Mouse (Mus musculus) midbrain, embryonic 15.5 days (tissue): Measurements from ENCODE around the gene Arl15. TPM values are rescaled to one million over a fixed set of nuclear protein-coding genes. Genes with fewer than 3 reads are reported as not detected.
A peak's percentile ranks its signal among the peaks of the same experiment; 100 is the strongest.

Source experiments
- ATAC-seq: fragments of 200-750 bp; cut with Nextera tagmentation; replicated peaks from 2 replicates; pipeline ENCODE4 v1.8.0; 2017; ENCODE audit warnings: moderate TSS enrichment
- H3K27ac ChIP-seq: fragments of 300-500 bp; sonication (generic); 2 replicates; pipeline ENCODE4 v1.5.1; 2015; ENCODE audit warnings: mild to moderate bottlenecking, inconsistent platforms
- H3K27me3 ChIP-seq: fragments of 300-500 bp; sonication (generic); replicated peaks from 2 replicates; pipeline ENCODE4 v1.6.1; 2015; ENCODE audit warnings: inconsistent platforms
- H3K36me3 ChIP-seq: fragments of 300-500 bp; sonication (generic); replicated peaks from 2 replicates; pipeline ENCODE4 v1.6.1; 2015; ENCODE audit warnings: inconsistent platforms
- H3K4me1 ChIP-seq: fragments of 300-500 bp; sonication (generic); 2 replicates; pipeline ENCODE4 v1.6.1; 2015; ENCODE audit warnings: inconsistent platforms
- H3K4me2 ChIP-seq: fragments of 300-500 bp; sonication (generic); 2 replicates; pipeline ENCODE4 v1.6.1; 2015; ENCODE audit warnings: inconsistent platforms, mild to moderate bottlenecking, moderate library complexity
- H3K4me3 ChIP-seq: fragments of 300-500 bp; sonication (generic); 2 replicates; pipeline ENCODE4 v1.5.1; 2015; ENCODE audit warnings: mild to moderate bottlenecking, inconsistent platforms
- H3K9ac ChIP-seq: fragments of 300-500 bp; sonication (generic); 2 replicates; pipeline ENCODE4 v1.6.1; 2015; ENCODE audit warnings: mild to moderate bottlenecking, inconsistent platforms
- H3K9me3 ChIP-seq: fragments of 300-500 bp; sonication (generic); 2 replicates; pipeline ENCODE4 v1.6.1; 2016; ENCODE audit warnings: inconsistent platforms
- WGBS: fragments of 180-500 bp; shearing (Covaris S2); methylation state at CpG from one replicate; pipeline ENCODE4 v1.1.7; 2015; ENCODE audit warnings: mixed read lengths; 5-methylcytosine and 5-hydroxymethylcytosine counted together
- polyA plus RNA-seq: library from polyadenylated mRNA; unstranded; fragments of >200 nt; fragmentation: Nextera tagmentation; extraction: Ambion mirVana; gene quantifications from 2 replicates; pipeline ENCODE4 v1.2.1, GENCODE M21; 2015

The Arl15 gene
- polyA plus RNA-seq, 1 experiment from 2014 or later = 18.5 TPM

DNA sequence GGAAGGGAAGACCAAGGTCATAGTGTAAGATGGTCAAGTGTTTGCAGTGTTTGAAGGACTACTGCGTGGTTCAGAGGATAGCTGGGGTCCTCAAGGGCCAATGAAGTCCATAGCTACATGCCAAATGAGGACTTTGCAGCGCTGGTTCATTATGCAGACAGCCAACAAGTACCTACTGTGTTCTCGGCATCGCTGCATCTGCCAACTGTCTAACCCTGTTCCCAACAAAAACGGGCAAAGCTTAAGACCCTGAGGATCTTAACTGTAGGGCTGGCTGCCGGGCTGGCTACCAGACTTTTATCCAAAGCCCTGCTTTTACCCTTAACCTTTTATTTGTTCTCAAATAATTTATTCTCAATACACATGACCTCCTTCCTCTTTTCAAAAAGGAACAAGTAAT, 123.1 kb downstream of the Arl15 start:
- Histone ChIP-seq H3K27ac (peak overlapping the region; percentile 53), H3K27me3 (no peaks in the 10 kb centered on the region), H3K9me3 (no peaks in the 10 kb centered on the region), H3K9ac (no peak overlapping the region), H3K4me2 (peak overlapping the region; percentile 35), H3K36me3 (no peaks in the 10 kb centered on the region), H3K4me3 (no peak overlapping the region), H3K4me1 (peaks cover 26% of the 10 kb centered on the region)
- ATAC-seq = peak; percentile 56
- WGBS = 35% methylated on average over 6 of the region's 6 CpGs

DNA sequence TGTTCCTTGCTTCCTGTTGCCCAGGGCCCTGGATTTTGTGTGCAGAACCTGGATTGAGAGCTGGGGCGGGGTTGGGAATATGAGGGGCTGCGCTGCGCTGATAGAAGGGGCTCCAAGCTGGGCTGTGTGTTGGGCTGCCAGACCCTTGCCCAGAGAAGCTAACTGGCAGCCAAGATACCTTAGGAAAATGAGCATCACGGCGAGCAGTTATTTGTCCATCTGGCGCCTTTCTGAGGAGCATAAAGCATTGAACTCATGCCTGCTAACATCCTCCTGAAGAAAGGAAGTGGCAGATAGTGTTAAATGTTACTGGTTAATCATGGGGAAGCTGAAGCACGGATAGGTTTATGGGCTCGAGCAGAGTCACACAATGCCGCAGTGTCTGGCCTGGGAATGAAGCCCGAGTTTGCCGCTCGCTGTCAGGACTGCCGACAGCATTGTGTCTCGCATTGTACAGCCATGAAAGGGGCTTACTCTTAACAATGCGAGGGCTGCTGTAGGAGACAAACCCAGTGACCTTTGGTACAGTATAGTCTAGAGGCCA, 123.6 kb downstream of the Arl15 start:
- Histone ChIP-seq H3K36me3 (no peaks in the 10 kb centered on the region), H3K4me2 (peak overlapping the region; percentile 35), H3K27me3 (no peaks in the 10 kb centered on the region), H3K4me3 (0 out of 2 replicates have a peak overlapping the region, but pooled peaks have one; percentile 1), H3K9me3 (no peaks in the 10 kb centered on the region), H3K4me1 (peaks cover 26% of the 10 kb centered on the region), H3K27ac (peak overlapping the region; percentile 53), H3K9ac (no peak overlapping the region)
- WGBS = 14% methylated on average over 15 of the region's 15 CpGs
- ATAC-seq = peak; percentile 80

DNA sequence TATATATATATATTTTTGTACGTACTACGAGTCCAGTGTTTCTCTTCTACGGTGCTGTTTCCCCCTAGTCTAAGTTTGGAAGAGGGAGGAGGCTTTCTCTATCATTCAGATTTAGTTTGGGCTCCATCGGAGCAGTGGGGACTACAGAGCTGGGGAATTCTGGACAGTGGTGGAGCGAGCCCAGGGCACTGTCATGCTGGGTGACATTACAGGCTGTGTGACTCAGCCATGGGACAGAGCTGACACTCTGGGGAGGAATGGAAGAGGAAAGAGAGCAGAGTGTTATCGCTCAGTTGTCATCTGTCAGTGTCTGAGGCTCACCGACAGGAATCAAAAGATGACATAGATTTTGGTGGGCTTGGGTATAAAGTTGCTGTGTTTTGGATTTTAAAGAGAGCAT, 124.4 kb downstream of the Arl15 start:
- 50% methylated on average over 7 of the region's 7 CpGs for WGBS
- peaks cover 26% of the 10 kb centered on the region for H3K4me1 ChIP-seq
- H3K27ac ChIP-seq = no peak overlapping the region
- no peak overlapping the region for H3K4me2 ChIP-seq
- no peaks in the 10 kb centered on the region for H3K27me3 ChIP-seq
- no peaks in the 10 kb centered on the region for H3K36me3 ChIP-seq
- ATAC-seq = peak; percentile 48
- H3K9ac ChIP-seq = no peak overlapping the region
- no peaks in the 10 kb centered on the region for H3K9me3 ChIP-seq
- H3K4me3 ChIP-seq = no peak overlapping the region

DNA sequence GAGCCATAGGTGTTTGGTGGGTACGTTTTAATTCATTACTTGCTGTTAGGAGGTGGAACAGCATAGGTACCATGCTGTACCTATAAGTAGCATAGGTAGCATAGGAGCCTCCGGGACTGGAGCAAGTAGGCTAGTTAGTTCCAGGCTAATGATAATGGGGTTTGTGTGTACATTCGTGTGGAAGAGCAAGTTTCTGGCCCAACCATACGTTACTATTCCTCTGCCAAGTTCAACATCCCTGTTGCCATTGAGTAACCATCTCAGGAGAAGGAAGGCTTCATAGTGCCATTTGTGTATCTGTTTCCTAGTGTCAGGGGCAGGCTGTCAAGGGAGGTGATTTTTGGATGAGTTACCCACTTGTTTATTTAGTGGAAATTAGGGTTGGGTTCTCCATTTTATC, 141.4 kb downstream of the Arl15 start:
- 95% methylated on average over 4 of the region's 4 CpGs for WGBS
- no peak overlapping the region for H3K27ac ChIP-seq

DNA sequence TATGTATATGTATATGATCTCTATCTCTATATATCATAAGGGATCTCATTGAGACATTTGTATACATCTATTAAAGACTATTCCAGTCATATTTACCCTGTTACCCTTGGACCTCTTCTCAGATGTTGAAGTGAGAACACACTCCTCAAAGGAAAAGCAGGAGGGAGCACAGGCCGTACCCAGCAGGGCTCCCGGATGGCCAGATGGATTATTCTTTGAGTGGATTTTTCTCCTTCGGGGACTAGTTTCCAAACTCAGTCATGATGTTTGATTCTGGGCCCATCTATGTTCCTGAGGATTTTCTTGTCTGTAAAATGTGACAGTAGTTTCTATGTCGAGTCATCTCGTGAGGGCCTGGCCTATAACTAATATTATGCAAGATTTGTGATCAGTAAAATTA, 142.9 kb downstream of the Arl15 start:
- WGBS = 90% methylated on average over 5 of the region's 5 CpGs
- no peak overlapping the region for H3K9ac ChIP-seq
- no peaks in the 10 kb centered on the region for H3K4me1 ChIP-seq
- no peak overlapping the region for H3K27ac ChIP-seq
- no peaks in the 10 kb centered on the region for H3K36me3 ChIP-seq
- ATAC-seq = no peak
- no peak overlapping the region for H3K4me2 ChIP-seq
- H3K4me3 ChIP-seq = no peak overlapping the region
- no peaks in the 10 kb centered on the region for H3K9me3 ChIP-seq
- H3K27me3 ChIP-seq = no peaks in the 10 kb centered on the region

More for the DNA sequence above, 141.4 kb downstream of the Arl15 start:
- no peaks in the 10 kb centered on the region for H3K4me1 ChIP-seq
- no peaks in the 10 kb centered on the region for H3K27me3 ChIP-seq
- no peaks in the 10 kb centered on the region for H3K9me3 ChIP-seq
- no peak overlapping the region for H3K9ac ChIP-seq
- ATAC-seq = no peak
- H3K36me3 ChIP-seq = no peaks in the 10 kb centered on the region
- no peak overlapping the region for H3K4me2 ChIP-seq
- no peak overlapping the region for H3K4me3 ChIP-seq

DNA sequence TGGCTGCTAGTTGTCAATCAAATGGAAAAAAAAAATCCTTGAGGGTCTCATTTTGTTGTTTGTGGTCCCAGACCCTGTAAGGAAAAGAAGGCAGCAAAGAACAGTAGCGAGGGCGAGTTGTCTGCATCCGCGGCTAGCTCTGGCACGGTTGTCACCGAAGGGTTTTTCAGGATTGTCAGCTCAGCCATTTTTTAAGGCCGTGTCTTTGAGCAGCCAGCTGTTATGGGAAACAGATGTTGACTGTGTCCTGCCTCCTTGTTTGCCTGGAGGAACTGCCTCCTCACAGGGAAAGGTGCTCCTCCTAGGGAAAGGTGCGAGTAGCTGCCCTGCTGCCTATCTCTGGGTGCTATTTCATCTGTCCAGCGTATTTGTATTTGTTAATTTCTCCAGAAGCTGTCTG, 144.3 kb downstream of the Arl15 start:
- ATAC-seq = no peak
- Histone ChIP-seq H3K9me3 (no peaks in the 10 kb centered on the region), H3K27me3 (no peaks in the 10 kb centered on the region), H3K27ac (no peak overlapping the region), H3K36me3 (no peaks in the 10 kb centered on the region), H3K4me3 (no peak overlapping the region), H3K9ac (no peak overlapping the region), H3K4me1 (no peaks in the 10 kb centered on the region), H3K4me2 (no peak overlapping the region)
- WGBS = 92% methylated on average over 9 of the region's 9 CpGs

DNA sequence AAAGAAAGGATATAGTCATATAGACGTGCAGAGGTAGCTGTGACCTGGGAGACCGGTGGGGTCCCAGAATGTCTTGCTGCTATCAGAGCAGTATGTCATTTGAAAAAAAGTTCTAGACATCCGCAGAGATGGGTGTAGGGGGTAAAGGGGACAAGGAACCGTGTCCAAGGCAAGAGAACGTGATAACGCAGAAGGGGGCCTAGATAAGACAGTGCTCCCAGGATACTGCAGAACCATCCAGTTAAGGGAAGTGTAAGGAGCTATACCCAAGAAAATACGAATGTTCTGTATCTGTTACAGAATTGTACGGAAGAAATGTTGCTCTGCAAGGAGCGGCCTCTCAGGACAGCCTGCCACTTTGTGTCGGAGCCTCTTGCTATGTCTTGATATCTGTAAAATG, 144.8 kb downstream of the Arl15 start:
- Histone ChIP-seq H3K36me3 (no peaks in the 10 kb centered on the region), H3K27me3 (no peaks in the 10 kb centered on the region), H3K4me3 (no peak overlapping the region), H3K9ac (no peak overlapping the region), H3K4me2 (no peak overlapping the region), H3K27ac (no peak overlapping the region), H3K9me3 (no peaks in the 10 kb centered on the region), H3K4me1 (no peaks in the 10 kb centered on the region)
- 93% methylated on average over 10 of the region's 10 CpGs for WGBS
- no peak for ATAC-seq

DNA sequence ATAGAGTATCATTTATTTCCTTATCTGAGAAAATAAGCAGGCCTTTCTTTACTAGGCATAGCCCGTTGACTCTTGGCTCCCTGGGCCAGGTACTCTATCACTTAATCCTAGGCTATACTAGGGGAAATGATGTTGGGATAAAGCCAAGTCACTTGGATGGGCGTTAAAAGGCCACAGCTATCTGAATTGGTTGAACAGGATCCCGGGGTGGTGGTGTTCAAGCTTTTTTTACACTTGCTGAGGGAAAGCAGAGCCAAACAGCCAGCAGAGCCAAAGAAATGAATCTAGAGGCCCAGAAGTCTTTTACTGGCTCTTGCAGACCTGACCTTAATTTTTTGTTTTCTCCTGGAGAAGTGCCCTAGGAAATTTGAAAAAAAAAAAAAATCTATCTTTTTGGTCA, 145.4 kb downstream of the Arl15 start:
- Histone ChIP-seq H3K27ac (no peak overlapping the region), H3K9ac (no peak overlapping the region), H3K4me2 (no peak overlapping the region), H3K4me1 (no peaks in the 10 kb centered on the region), H3K36me3 (no peaks in the 10 kb centered on the region), H3K4me3 (no peak overlapping the region), H3K9me3 (no peaks in the 10 kb centered on the region), H3K27me3 (no peaks in the 10 kb centered on the region)
- no peak for ATAC-seq
- 74% methylated on average over 3 of the region's 3 CpGs for WGBS

DNA sequence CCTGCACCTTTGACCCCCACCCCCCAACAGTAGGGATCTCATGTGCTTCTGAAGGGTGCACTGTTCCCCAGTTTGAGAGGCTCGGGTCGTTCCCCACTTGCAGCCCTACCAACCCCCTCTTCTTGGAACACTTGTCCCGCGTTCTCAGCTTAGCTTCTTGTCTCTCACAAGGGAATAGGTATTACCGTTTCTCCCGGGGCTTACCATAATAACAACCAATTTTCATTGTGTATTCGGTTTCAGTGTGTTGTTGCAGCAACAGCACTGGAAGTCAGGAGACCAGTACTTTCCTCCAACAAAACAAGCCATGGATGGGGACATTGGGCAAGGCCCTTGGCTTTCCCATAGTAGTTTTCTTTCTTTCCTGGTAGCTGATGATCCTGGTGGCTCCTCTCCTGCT, 145.8 kb downstream of the Arl15 start:
- Histone ChIP-seq H3K4me1 (no peaks in the 10 kb centered on the region), H3K27me3 (no peaks in the 10 kb centered on the region), H3K9me3 (no peaks in the 10 kb centered on the region), H3K36me3 (no peaks in the 10 kb centered on the region), H3K4me3 (no peak overlapping the region), H3K4me2 (no peak overlapping the region), H3K27ac (no peak overlapping the region), H3K9ac (no peak overlapping the region)
- no peak for ATAC-seq
- WGBS = 89% methylated on average over 7 of the region's 7 CpGs

DNA sequence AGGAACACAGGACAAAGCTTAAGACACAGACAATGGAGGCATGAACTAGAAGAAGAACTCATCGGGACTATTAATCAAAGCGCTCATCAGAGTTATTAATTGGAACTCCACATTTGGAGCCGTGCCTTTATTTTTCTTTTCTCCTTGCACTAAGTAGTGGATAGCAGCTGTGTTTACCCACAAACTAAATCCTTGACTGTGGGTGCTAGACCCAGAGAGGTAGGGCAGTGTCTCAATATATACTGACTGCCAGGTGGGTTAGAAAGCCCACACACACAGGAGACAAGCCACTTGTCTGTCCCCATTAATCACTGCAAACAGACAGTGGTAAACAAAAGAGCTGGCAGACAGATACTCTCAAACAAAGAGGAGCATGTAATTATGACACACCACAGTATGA, 147.6 kb downstream of the Arl15 start:
- Histone ChIP-seq H3K36me3 (no peaks in the 10 kb centered on the region), H3K9me3 (no peaks in the 10 kb centered on the region), H3K4me3 (no peak overlapping the region), H3K4me2 (no peak overlapping the region), H3K27me3 (no peaks in the 10 kb centered on the region), H3K27ac (no peak overlapping the region), H3K9ac (no peak overlapping the region), H3K4me1 (no peaks in the 10 kb centered on the region)
- WGBS = 78% methylated on average over 3 of the region's 3 CpGs
- no peak for ATAC-seq

DNA sequence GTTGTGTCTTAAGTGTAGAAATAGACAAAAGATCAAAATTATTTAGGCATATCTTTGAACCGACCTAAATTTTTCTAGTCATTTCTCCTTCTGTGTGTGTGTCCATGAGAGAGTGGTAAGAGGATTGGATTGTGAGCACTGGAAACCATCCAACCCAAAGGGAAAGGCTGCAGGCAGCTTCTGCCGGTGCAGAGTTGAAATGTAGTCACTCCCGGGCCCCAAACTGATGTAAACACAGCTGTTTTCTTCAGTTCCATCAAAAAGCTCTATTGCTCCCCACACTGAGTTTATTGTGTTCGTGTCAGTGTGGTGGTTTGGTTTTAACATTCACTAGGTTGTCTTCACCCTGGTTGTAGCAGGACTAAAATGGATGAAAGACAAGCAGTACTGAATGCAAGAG, 153.2 kb downstream of the Arl15 start:
- WGBS = 64% methylated on average over 4 of the region's 4 CpGs
- H3K4me1 ChIP-seq = no peaks in the 10 kb centered on the region
- no peak overlapping the region for H3K4me3 ChIP-seq
- H3K27ac ChIP-seq = no peak overlapping the region
- H3K4me2 ChIP-seq = no peak overlapping the region
- H3K9me3 ChIP-seq = no peaks in the 10 kb centered on the region
- H3K9ac ChIP-seq = no peak overlapping the region
- no peaks in the 10 kb centered on the region for H3K27me3 ChIP-seq
- no peaks in the 10 kb centered on the region for H3K36me3 ChIP-seq
- no peak for ATAC-seq

DNA sequence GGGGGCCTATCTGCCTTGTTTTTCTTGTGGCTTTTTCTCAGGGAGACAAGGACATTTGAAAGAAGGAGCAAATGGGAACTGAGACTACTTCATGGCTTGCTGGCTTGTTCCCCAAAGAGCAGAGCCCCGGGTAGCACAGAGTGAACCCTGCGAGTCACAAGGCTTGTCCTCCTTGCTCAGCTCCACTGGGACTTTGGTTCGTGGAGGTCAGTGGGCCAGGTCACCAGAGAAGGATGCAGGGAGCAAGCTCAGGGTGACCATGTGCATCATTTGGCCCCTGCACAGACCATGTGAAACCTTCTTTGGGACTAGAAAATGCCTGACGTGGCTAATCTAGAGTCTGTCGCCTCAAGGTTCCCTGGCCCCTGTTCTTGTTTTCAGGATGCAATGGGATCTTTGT, 155.4 kb downstream of the Arl15 start:
- no peak for ATAC-seq
- Histone ChIP-seq H3K4me1 (no peaks in the 10 kb centered on the region), H3K27me3 (no peaks in the 10 kb centered on the region), H3K9ac (no peak overlapping the region), H3K4me3 (no peak overlapping the region), H3K4me2 (no peak overlapping the region), H3K9me3 (no peaks in the 10 kb centered on the region), H3K36me3 (no peaks in the 10 kb centered on the region), H3K27ac (no peak overlapping the region)
- whole genome bisulfite sequencing = 69% methylated on average over 5 of the region's 5 CpGs

DNA sequence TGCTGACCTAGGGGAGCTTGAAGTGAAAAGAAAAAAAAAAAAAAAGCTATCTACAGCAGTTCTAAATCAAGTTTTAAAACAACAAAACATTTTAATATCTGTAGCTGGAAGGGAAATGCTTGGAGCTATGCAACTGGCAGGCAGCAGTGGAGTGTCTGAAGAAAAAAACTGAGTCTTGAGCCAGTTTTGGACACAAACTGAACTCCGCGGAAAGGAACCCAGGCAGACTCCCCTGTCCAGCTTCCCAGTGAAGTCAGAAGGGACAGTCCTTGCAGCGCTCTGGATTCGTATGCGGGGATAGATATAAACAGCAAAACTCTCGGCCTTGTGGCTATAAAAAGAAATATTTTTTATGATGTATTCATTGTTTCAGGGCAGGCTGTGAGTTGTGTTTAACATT, 155.8 kb downstream of the Arl15 start:
- Histone ChIP-seq H3K4me1 (no peaks in the 10 kb centered on the region), H3K4me2 (no peak overlapping the region), H3K27ac (no peak overlapping the region), H3K9me3 (no peaks in the 10 kb centered on the region), H3K9ac (no peak overlapping the region), H3K36me3 (no peaks in the 10 kb centered on the region), H3K27me3 (no peaks in the 10 kb centered on the region), H3K4me3 (no peak overlapping the region)
- no peak for ATAC-seq
- WGBS = 85% methylated on average over 6 of the region's 6 CpGs
